In genomic region chr15:82339150-82339549, GRCm38 (mm10) we compare ENCODE assay signal across 8 mouse cellular contexts. TPM values are rescaled to one million over a fixed set of nuclear protein-coding genes. Genes with fewer than 3 reads are reported as not detected.
A peak's percentile ranks its signal among the peaks of the same experiment; 100 is the strongest.
DNase-seq lines count a peak whose midpoint lies in the region; ATAC-seq and TF ChIP-seq lines count a peak whose summit lies in the region.

No protein-coding gene starts in this region.

- intact Hi-C loops in heart, postnatal 25 days (cut with DNase I) = loop anchor here (5.0 kb wide), 1 partner anchor 43 kb away; the partner anchor contains the start of gene Cyp2d22

- peak overlapping the region; percentile 70 for H3K4me2 ChIP-seq in heart, embryonic 16.5 days (ENCODE audit: low read depth, low read length)

- H3K9me3 ChIP-seq in heart, embryonic 16.5 days (replicated peaks; ENCODE audit: control insufficient read depth, low read length) = no peaks in the 10 kb centered on the region
- no peaks in the 10 kb centered on the region for H3K9me3 ChIP-seq in hindbrain, embryonic 10.5 days
- H3K9me3 ChIP-seq in midbrain, embryonic 10.5 days (replicated peaks) = no peaks in the 10 kb centered on the region

- H3K27ac ChIP-seq in heart, embryonic 16.5 days (ENCODE audit: low read length) = peak overlapping the region; percentile 37
- peak overlapping the region; percentile 48 for H3K27ac ChIP-seq in bone marrow, adult 2 months (ENCODE audit: control insufficient read depth, insufficient read depth, low read depth, low read length, poor library complexity)
- H3K27ac ChIP-seq in hindbrain, embryonic 10.5 days = peak overlapping the region; percentile 90
- peak overlapping the region; percentile 85 for H3K27ac ChIP-seq in midbrain, embryonic 10.5 days (replicated peaks)

- ATAC-seq in heart, embryonic 16.5 days (replicated peaks; ENCODE audit: extremely low read depth, insufficient read depth, low FRiP score) = no peak

- DNase-seq in heart, postnatal 25 days (ENCODE audit: low spot score) = no peak
- DNase-seq in hindbrain, embryonic 10.5 days (ENCODE audit: low spot score) = no peak
- no peak for DNase-seq in midbrain, embryonic 10.5 days (ENCODE audit: low spot score)
- DNase-seq in gastrocnemius, postnatal 25 days = no peak
- no peak for DNase-seq in left cerebral cortex, adult 8-10 months (ENCODE audit: low spot score in 2 of 2)
- no peak for DNase-seq in gastrocnemius, adult 8-10 months (ENCODE audit: low spot score in 2 of 2)

- no peaks in the 10 kb centered on the region for H3K27me3 ChIP-seq in heart, embryonic 16.5 days (ENCODE audit: control insufficient read depth, insufficient read depth, low read length)
- peaks cover 32% of the 10 kb centered on the region for H3K27me3 ChIP-seq in hindbrain, embryonic 10.5 days (ENCODE audit: insufficient read depth, poor library complexity, severe bottlenecking)
- peaks cover 34% of the 10 kb centered on the region for H3K27me3 ChIP-seq in midbrain, embryonic 10.5 days (ENCODE audit: low read depth, poor library complexity, severe bottlenecking)

- TF ChIP-seq POLR2A in bone marrow, adult 2 months (IDR thresholded peaks at IDR 0.05; ENCODE audit: borderline replicate concordance, control insufficient read depth, low read depth, low read length) = no peak

- peak overlapping the region; percentile 80 for H3K9ac ChIP-seq in heart, embryonic 16.5 days (ENCODE audit: low read length)

- H3K4me1 ChIP-seq in heart, embryonic 16.5 days (ENCODE audit: control insufficient read depth, insufficient read depth, low read length) = peaks cover 29% of the 10 kb centered on the region
- H3K4me1 ChIP-seq in bone marrow, adult 2 months (ENCODE audit: control insufficient read depth, insufficient read depth, low read length) = peaks cover 5% of the 10 kb centered on the region; the same call in 1 of the 2 replicates
- peaks cover 65% of the 10 kb centered on the region for H3K4me1 ChIP-seq in hindbrain, embryonic 10.5 days (replicated peaks)
- peaks cover 48% of the 10 kb centered on the region for H3K4me1 ChIP-seq in midbrain, embryonic 10.5 days

- H3K36me3 ChIP-seq in heart, embryonic 16.5 days (ENCODE audit: control insufficient read depth, insufficient read depth) = peaks cover 18% of the 10 kb centered on the region
- peaks cover 20% of the 10 kb centered on the region for H3K36me3 ChIP-seq in hindbrain, embryonic 10.5 days
- peaks cover 28% of the 10 kb centered on the region for H3K36me3 ChIP-seq in midbrain, embryonic 10.5 days

- peak overlapping the region; percentile 76 for H3K4me3 ChIP-seq in heart, embryonic 16.5 days (ENCODE audit: low read length)
- peak overlapping the region; percentile 71 for H3K4me3 ChIP-seq in bone marrow, adult 2 months (replicated peaks; ENCODE audit: control insufficient read depth, low read depth, low read length)
- peak overlapping the region; percentile 60 for H3K4me3 ChIP-seq in hindbrain, embryonic 10.5 days
- H3K4me3 ChIP-seq in midbrain, embryonic 10.5 days = peak overlapping the region; percentile 60

- no peak for TF ChIP-seq CTCF in bone marrow, adult 2 months (IDR thresholded peaks at IDR 0.05; ENCODE audit: control insufficient read depth, insufficient read depth, low read length)

- 60% methylated on average over 10 of the region's 10 CpGs for WGBS in heart, embryonic 16.5 days
- 54% methylated on average over 10 of the region's 10 CpGs for WGBS in bone marrow, adult 2 months
- 61% methylated on average over 10 of the region's 10 CpGs for WGBS in hindbrain, embryonic 10.5 days
- 58% methylated on average over 10 of the region's 10 CpGs for WGBS in midbrain, embryonic 10.5 days

RNA-seq across cellular contexts. Expression of gene Smdt1, which starts 0.4 kb away (rescaled TPM):
- 340 and 355 TPM in 2 replicates for polyA plus RNA-seq in heart, embryonic 16.5 days (2015; fragmentation: Nextera tagmentation; extraction: Ambion mirVana)
- total RNA-seq in heart, postnatal 25 days (2021) = 100 to 1,000 TPM; 203 to 204 TPM
- 121 and 216 TPM in 2 replicates for polyA plus RNA-seq in bone marrow, adult 2 months (2011; ENCODE audit: insufficient read depth, insufficient read length, low replicate concordance, missing spikeins)
- polyA plus RNA-seq in hindbrain, embryonic 10.5 days (2016; fragmentation: Nextera tagmentation; extraction: Ambion mirVana) = 269 and 314 TPM in 2 replicates
- 253 and 265 TPM in 2 replicates for polyA plus RNA-seq in midbrain, embryonic 10.5 days (2016; fragmentation: Nextera tagmentation; extraction: Ambion mirVana)
- 100 to 1,000 TPM; 126 to 130 TPM for total RNA-seq in gastrocnemius, postnatal 25 days (2021)
- 100 to 1,000 TPM; 143 to 154 (median 149) TPM for total RNA-seq in left cerebral cortex, adult 8-10 months (2022)
- 100 to 1,000 TPM; 129 to 149 (median 142) TPM for total RNA-seq in gastrocnemius, adult 8-10 months (2022)

RNA-seq across cellular contexts. Expression of gene Pheta2, which starts 0.4 kb away (rescaled TPM):
- polyA plus RNA-seq in heart, embryonic 16.5 days (2015; fragmentation: Nextera tagmentation; extraction: Ambion mirVana) = 8.1 and 9.4 TPM in 2 replicates
- 1 to 10 TPM in 1 of 2 experiments, under 1 TPM in 1; 0.70 to 1.4 TPM for total RNA-seq in heart, postnatal 25 days (2021)
- polyA plus RNA-seq in bone marrow, adult 2 months (2011; ENCODE audit: insufficient read depth, insufficient read length, low replicate concordance, missing spikeins) = 22.5 and 34.5 TPM in 2 replicates
- polyA plus RNA-seq in hindbrain, embryonic 10.5 days (2016; fragmentation: Nextera tagmentation; extraction: Ambion mirVana) = 4.8 TPM in 2 replicates
- polyA plus RNA-seq in midbrain, embryonic 10.5 days (2016; fragmentation: Nextera tagmentation; extraction: Ambion mirVana) = 4.2 and 5.4 TPM in 2 replicates
- total RNA-seq in gastrocnemius, postnatal 25 days (2021) = under 1 TPM; 0.87 to 0.96 TPM
- under 1 TPM; 0.26 to 0.58 (median 0.48) TPM for total RNA-seq in left cerebral cortex, adult 8-10 months (2022)
- total RNA-seq in gastrocnemius, adult 8-10 months (2022) = under 1 TPM; 0.17 to 0.43 (median 0.36) TPM

RNA-seq across cellular contexts. Expression of gene Naga, which starts 0.4 kb away (rescaled TPM):
- polyA plus RNA-seq in heart, embryonic 16.5 days (2015; fragmentation: Nextera tagmentation; extraction: Ambion mirVana) = 44.1 and 47.8 TPM in 2 replicates
- total RNA-seq in heart, postnatal 25 days (2021) = 10 to 100 TPM; 32.0 to 33.3 TPM
- 35.6 and 49.3 TPM in 2 replicates for polyA plus RNA-seq in bone marrow, adult 2 months (2011; ENCODE audit: insufficient read depth, insufficient read length, low replicate concordance, missing spikeins)
- polyA plus RNA-seq in hindbrain, embryonic 10.5 days (2016; fragmentation: Nextera tagmentation; extraction: Ambion mirVana) = 20.9 and 24.9 TPM in 2 replicates
- 22.4 and 27.2 TPM in 2 replicates for polyA plus RNA-seq in midbrain, embryonic 10.5 days (2016; fragmentation: Nextera tagmentation; extraction: Ambion mirVana)
- 10 to 100 TPM; 13.1 to 15.0 TPM for total RNA-seq in gastrocnemius, postnatal 25 days (2021)
- total RNA-seq in left cerebral cortex, adult 8-10 months (2022) = 10 to 100 TPM; 37.8 to 45.2 (median 42.4) TPM
- 10 to 100 TPM in 2 of 4 experiments, 1 to 10 TPM in 2; 7.7 to 11.6 (median 10.1) TPM for total RNA-seq in gastrocnemius, adult 8-10 months (2022)

RNA-seq across cellular contexts. Expression of gene Ndufa6, which starts 15.0 kb away (rescaled TPM):
- polyA plus RNA-seq in heart, embryonic 16.5 days (2015; fragmentation: Nextera tagmentation; extraction: Ambion mirVana) = 604 and 609 TPM in 2 replicates
- total RNA-seq in heart, postnatal 25 days (2021) = 100 to 1,000 TPM; 683 to 734 TPM
- polyA plus RNA-seq in bone marrow, adult 2 months (2011; ENCODE audit: insufficient read depth, insufficient read length, low replicate concordance, missing spikeins) = 120 and 208 TPM in 2 replicates
- polyA plus RNA-seq in hindbrain, embryonic 10.5 days (2016; fragmentation: Nextera tagmentation; extraction: Ambion mirVana) = 267 and 273 TPM in 2 replicates
- polyA plus RNA-seq in midbrain, embryonic 10.5 days (2016; fragmentation: Nextera tagmentation; extraction: Ambion mirVana) = 258 and 270 TPM in 2 replicates
- 100 to 1,000 TPM; 489 to 502 TPM for total RNA-seq in gastrocnemius, postnatal 25 days (2021)
- 100 to 1,000 TPM; 170 to 203 (median 184) TPM for total RNA-seq in left cerebral cortex, adult 8-10 months (2022)
- 100 to 1,000 TPM; 397 to 462 (median 441) TPM for total RNA-seq in gastrocnemius, adult 8-10 months (2022)

RNA-seq across cellular contexts. Expression of gene Wbp2nl, which starts 40.4 kb away (rescaled TPM):
- polyA plus RNA-seq in heart, embryonic 16.5 days (2015; fragmentation: Nextera tagmentation; extraction: Ambion mirVana) = 0.17 and 0.22 TPM in 2 replicates
- not detected for total RNA-seq in heart, postnatal 25 days (2021)
- polyA plus RNA-seq in bone marrow, adult 2 months (2011; ENCODE audit: insufficient read depth, insufficient read length, low replicate concordance, missing spikeins) = not detected in 2 replicates
- polyA plus RNA-seq in hindbrain, embryonic 10.5 days (2016; fragmentation: Nextera tagmentation; extraction: Ambion mirVana) = 0.19 TPM in 1 of 2 replicates, not detected in the other
- 0.11 and 0.25 TPM in 2 replicates for polyA plus RNA-seq in midbrain, embryonic 10.5 days (2016; fragmentation: Nextera tagmentation; extraction: Ambion mirVana)
- not detected for total RNA-seq in gastrocnemius, postnatal 25 days (2021)
- not detected for total RNA-seq in left cerebral cortex, adult 8-10 months (2022)
- total RNA-seq in gastrocnemius, adult 8-10 months (2022) = not detected

Comparison
In these comparisons a context has a peak if more than half of its experiments do, and no peak if none do; other contexts are left out.
1. H3K27ac ChIP-seq: peak in every context shown above with its lines; median percentile 90 in hindbrain, embryonic 10.5 days; 85 in midbrain, embryonic 10.5 days; 48 in bone marrow, adult 2 months; 37 in heart, embryonic 16.5 days.